Mouse (Mus musculus) left cerebral cortex, postnatal 10 days (tissue): Measurements from ENCODE around the gene Prr15. TPM values are rescaled to one million over a fixed set of nuclear protein-coding genes. Genes with fewer than 3 reads are reported as not detected.

Source experiments
- DNase-seq, 2 experiments: peaks; one replicate each; pipeline ENCODE4 v3.0.0; 2021 to 2022; ENCODE audit warnings: low spot score in 2 of 2, mixed read lengths in 1 of 2; ENCODE audit errors: extremely low spot score in 1 of 2
- intact Hi-C: fragments of 180-260 bp; cut with DNase I; formaldehyde crosslinking; loops from one replicate; pipeline ENCODE4 v1.15.1; 2025
- total RNA-seq, 2 experiments: library from RNA; stranded (reverse); gene quantifications; 2 replicates each; pipeline ENCODE4 v1.2.3; 2021

Gene Prr15
- total RNA-seq, 2 experiments from 2014 or later = 1.4 to 2.3 TPM

DNA sequence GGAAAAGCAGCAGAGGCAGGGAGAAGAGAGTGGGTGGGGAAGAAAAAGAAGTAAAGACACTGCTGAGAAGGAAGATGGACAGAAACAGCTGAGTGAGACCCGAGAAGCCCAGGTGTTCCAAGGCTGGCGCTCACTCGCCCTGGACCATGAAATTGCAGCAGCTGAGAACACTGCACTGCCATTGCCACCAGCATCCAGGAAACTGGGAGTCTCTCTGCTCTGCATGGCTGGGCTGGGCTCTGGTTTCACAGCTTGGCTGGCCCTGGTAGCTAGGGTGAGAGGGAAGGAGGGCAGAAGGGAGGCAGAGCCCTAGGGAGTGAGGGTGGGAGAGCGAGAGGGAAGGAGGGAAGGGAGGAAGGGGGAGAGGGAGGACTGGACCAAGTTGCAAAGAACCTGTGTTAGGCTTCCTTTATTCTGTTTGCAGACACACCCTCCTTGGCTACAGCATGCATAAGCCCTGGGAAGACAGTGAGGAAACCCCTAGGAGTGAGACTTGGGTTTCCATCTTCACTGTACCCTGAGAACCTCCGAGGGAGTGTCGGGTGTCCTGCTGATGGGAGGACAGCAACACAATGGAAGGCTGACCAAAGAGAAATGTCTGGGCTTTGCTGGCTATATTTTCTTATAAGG is 44.4 kb downstream of the Prr15 start:
- intact Hi-C loops = loop anchor here (5.0 kb wide), 2 partner anchors 118 to 588 kb away; no protein-coding TSS in a partner anchor
- no peak for DNase-seq

DNA sequence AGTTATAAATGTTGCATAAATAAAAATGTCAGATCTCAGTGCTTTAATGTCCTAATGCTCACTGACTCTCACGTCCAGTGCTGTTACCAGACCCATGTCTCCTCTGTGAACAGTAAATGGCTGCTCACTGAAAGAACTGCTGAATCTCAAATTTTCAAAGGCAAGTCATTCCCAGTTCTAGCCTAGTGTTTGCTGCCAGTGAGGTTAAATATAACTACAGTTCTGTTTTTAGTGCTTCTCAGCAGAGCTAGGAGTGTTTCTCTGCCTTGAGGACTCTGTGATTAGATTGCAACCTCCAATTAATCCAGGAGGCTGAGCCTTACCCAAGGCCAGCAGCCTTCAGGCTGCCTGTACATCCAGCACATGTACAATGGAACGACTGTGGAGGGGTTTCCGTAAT is 46.2 kb downstream of the Prr15 start:
- intact Hi-C loops = no loop called here
- DNase-seq = no peak

DNA sequence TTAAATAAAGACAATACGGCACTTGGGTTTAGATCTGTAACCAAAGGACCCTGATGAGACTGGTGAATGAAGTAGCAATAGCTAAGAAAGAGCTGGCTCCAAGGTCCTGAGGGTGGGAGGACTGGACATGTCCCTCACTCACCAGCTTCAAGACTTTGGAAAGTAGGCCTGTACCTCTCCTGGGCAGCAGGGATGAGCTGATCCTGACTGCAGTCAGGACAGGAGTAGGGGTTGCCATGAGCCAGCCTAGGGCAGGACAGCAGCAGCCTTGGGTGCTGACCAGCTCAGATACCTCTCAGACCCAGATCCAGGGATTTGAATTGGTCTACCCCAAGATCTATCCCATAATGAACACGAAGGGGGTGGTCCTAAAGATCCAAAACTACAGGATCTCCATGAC is 53.7 kb downstream of the Prr15 start:
- intact Hi-C loops = no loop called here
- DNase-seq = no peak

Other genes with a start within 250 kb of the Prr15 start
- 10 to 100 TPM; 23.2 to 33.3 TPM for gene Wipf3, start 103.8 kb downstream of the Prr15 start, total RNA-seq
- gene Scrn1, start 240.7 kb downstream of the Prr15 start, total RNA-seq = 100 to 1,000 TPM; 198 to 206 TPM